Mouse (Mus musculus) adrenal gland, postnatal 25 days (tissue): ENCODE results near the gene Wfdc1. TPM values are rescaled to one million over a fixed set of nuclear protein-coding genes. Genes with fewer than 3 reads are reported as not detected.

ENCODE experiments used
- DNase-seq: peaks from one replicate; pipeline ENCODE4 v3.0.0; 2021; ENCODE audit warnings: mixed read lengths
- total RNA-seq: library from RNA; stranded (reverse); gene quantifications from 2 replicates; pipeline ENCODE4 v1.2.3, GENCODE M21; 2021

Wfdc1 gene
- total RNA-seq, 1 experiment from 2014 or later, result 6.1 TPM

GRCm38 (mm10) chr8:119639798-119640197 lies 26.4 kb upstream of the Wfdc1 start:
- no peak for DNase-seq

DNA sequence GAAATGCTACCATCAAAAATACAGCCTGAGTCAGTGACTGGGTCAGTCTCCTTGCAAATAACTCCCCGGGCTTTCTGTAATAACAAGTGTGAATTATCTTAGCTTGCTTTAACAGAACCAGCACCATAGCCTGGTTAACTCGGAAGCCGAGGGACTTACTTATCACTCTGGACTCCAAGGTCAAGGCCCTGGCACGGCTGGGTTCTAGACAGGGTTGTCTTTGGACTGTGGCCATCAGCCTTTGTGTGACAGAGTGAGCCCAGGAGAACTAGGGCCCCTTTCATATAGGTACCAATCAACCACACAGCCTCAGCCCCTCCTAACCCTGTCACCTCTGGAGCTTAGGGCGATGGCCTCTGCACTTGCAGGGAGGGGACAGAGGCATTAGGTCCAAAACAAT lies 25.1 kb upstream of the Wfdc1 start:
- DNase-seq, result peak; percentile 45

DNA sequence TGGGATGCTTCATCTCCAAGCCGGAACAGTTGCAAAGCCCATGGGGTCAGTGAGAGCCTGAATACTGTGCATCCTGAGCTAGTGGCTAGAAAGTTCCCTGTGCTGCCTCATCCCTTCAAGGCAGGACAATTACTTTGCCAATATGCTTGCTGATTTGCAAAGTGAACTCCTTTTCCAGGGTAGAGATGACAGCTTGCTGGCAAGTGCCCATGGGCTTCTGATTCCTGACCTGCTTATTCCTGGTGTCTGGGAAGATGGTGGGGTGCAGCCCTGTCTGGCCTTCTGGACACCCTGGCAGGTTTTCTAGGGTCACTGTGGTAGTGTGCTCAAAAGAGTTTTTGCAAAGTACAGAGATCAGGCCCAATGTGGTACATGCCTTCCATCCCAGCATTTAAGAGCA lies 23.2 kb upstream of the Wfdc1 start:
- no peak for DNase-seq

- DNase-seq, result no peak
Measured at GRCm38 (mm10) chr8:119644429-119644960, 21.7 kb upstream of the Wfdc1 start.

- DNase-seq, result no peak
Measured at GRCm38 (mm10) chr8:119644981-119645597, 21.1 kb upstream of the Wfdc1 start.

DNA sequence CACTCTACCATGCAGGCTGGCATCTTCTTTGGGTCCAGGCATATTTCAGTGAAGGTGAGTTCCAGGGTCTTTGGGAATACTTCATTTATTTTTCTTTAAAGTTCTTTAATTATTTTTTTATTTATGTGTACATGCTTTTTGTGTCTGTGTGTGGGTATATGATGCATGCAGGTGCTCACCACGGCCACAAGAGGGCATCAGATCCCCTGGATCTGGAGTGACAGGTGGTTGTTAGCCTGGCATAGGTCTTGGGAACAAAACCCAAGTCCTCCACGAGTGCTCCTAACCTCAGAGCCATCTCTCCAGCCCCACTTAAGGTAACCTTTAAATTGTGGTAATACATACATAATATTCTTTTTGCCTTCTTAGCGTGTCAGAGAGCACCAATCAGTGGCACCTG lies 20.0 kb upstream of the Wfdc1 start:
- DNase-seq, result no peak

GRCm38 (mm10) chr8:119646846-119647245 lies 19.3 kb upstream of the Wfdc1 start:
- DNase-seq, result no peak

- DNase-seq, result no peak
Measured at GRCm38 (mm10) chr8:119651324-119651723, 14.8 kb upstream of the Wfdc1 start.

GRCm38 (mm10) chr8:119656709-119657464 lies 9.3 kb upstream of the Wfdc1 start:
- DNase-seq, result peak; percentile 57

DNA sequence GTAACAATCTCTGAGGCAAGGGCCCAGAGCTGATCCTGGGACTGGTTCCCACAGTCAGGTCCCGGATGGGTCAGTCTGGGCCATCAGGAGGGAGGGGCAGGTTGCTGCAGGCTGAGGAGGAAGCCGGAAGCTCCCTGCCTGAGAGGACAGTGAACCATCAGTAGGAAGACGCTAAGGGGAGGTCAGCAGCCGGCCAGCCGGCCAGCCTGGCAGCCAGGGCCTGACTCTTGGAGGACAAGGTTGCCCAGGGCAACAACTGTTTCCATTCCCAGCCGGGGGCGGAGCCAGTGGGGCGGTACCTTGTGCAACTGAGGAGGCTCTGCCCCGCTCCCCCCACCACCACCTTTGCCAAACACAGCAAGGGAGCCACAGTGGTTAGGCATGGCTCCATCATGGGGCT lies 5.1 kb upstream of the Wfdc1 start:
- peak; percentile 66 for DNase-seq

- no peak for DNase-seq
Measured at GRCm38 (mm10) chr8:119661892-119662291, 4.3 kb upstream of the Wfdc1 start.

- no peak for DNase-seq
Measured at GRCm38 (mm10) chr8:119663440-119663839, 2.7 kb upstream of the Wfdc1 start.

DNA sequence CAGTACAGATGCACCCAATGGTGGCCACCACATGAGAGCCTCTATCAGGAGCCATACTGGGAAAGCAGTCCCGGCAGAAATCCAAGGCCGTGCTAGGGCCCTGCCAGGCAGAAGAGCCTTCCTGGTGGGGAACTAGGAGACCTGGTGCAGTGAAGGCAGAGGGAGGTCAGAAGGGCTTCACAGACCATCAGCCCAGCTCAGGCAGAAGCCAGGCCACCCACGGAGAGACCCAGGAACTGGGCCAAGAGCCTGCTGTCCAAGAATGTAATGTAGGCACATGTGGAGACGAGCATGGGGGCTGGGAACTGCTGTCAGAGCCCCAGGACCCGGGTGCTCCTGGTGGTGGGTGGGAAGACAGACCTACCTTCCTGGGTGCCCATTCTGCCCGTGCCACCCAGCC lies 895 bp upstream of the Wfdc1 start:
- no peak for DNase-seq

DNA sequence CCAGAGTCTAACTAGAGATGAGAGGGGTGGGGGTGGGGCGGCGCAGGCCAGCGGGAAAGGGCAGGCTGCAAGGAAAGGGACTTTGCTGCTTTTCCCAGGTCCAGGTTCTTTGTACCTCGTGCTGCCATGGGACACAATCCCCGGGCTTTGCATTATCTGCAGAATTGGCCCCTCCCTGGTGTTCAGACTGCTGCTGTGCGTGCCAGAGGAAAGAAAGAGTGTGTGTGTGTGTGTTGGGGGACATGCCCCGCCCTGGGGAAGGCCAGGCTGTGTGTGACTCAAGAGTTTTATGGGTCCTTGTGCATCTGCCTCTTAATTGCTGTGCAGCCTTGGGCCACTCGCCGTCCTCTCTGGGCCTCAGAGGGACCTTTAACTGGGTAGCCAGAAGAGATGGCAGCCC lies 2.3 kb downstream of the Wfdc1 start:
- DNase-seq, result peak; percentile 20

DNA sequence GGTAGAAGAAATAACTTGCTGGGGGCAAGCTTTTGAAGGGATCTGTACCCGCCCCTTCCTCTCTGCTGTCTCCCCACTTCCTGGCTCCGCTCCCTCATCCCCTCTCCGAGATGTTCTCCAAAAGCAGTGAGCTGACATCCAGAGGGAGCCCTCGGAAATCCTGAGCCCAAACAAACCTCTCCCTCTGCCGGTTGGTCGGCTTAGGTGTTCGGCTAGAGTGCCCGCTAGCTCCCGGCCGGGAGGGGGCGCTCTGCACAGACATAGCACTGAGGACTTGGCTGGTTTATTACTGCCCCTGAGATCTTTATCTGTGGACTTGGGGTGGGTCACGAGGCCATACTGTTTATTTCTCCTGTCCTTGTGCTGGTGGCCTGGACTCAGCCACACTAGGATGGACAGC lies 3.1 kb downstream of the Wfdc1 start:
- DNase-seq, result peak; percentile 28

- peak; percentile 41 for DNase-seq
Measured at GRCm38 (mm10) chr8:119670419-119671091, 4.4 kb downstream of the Wfdc1 start.

DNA sequence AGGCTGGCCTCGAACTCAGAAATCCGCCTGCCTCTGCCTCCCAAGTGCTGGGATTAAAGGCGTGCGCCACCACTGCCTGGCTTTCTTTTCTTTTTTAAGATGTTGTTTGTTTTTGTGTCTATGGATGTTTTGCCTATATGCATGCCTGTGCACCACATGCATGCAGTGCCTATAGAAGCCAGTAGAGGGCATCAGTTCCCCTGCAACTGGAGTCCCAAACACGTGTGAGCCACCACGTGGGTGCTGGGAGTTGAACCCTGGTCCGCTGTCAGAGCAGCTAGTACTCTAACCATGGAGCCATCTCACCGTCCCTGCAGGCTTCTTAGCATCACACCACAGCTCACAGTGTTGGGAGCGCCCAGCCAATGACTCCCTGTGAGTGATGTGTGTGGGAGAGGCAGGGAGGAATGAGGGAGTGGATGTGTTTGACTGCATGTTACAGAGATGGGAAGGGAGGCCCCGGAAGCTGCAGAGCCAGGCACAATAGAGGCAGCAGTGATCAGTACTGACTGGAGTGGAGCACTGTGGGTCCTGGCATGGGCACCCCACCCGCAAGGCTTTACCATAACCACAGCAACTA lies 7.9 kb downstream of the Wfdc1 start:
- DNase-seq, result no peak

GRCm38 (mm10) chr8:119675457-119675856 lies 9.3 kb downstream of the Wfdc1 start:
- no peak for DNase-seq

DNA sequence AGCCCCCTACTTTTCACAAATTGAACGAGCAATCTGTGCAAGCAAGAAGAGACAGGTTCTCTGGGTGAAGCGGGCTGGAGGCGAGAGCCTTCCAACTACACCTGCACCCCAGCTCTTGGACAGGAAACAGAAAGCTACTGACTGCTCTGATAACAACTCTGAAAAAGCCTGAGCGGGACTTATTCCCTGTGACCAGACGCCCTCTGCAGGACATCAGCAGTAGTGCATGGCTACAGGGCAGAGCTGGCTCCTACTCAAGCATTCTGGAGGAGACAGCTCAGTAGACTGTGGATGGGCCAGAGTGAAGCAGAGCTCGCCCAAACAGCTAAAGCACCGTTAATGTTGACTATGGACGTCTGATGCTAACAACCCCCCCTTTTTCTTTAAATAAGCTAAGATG lies 10.2 kb downstream of the Wfdc1 start:
- peak; percentile 91 for DNase-seq

DNA sequence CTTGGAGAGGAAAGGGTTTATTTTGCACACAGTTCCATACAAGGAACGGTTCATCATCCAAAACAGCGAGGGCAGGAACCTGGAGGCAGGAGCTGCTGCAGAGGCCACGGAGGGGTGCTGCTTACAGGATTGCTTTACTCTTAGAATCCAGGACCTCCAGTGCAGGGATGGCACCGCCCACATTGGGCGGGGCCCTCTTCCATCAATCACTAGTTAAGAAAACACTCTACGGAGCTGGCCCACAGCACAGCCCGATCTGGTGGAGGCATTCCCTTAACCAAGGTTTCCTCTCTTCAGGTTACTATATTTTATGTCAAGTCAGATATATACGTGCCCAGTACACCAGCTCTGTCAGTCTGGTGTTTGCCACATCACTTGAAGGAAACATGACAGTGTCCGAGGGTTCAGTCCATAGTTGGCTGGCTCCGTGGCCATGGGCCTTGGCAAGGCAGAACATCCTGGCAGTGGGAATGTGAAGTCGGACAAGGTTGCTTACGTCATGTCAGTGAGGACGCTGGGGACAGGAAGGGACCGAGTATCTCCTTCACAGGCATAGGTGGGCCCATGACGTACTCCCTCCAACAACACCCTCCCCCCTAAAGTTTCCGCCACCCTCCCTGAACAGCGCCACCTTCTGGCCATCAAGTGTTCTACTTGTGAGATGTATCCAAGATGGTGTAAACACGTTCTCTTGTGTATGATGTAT lies 12.1 kb downstream of the Wfdc1 start:
- peak; percentile 47 for DNase-seq

DNA sequence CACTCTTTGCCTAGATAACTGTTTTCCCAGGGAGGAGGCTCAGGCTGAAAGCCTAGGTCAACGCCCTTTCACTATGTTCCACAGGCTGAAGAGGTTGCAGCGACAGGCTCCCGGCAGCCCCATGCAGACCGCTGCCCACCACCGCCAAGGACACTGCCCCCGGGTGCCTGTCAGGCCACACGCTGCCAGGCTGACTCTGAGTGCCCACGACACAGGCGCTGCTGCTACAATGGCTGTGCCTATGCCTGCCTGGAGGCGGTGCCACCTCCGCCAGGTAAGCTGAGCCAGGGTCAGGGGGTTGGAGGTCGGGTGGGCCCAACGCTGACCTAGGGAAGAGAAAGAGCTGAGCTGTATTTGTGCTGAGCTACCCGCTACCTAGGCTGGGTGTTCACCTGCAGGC lies 13.0 kb downstream of the Wfdc1 start:
- no peak for DNase-seq

- DNase-seq, result no peak
Measured at GRCm38 (mm10) chr8:119690602-119691001, 24.4 kb downstream of the Wfdc1 start.
